Mouse (Mus musculus): ENCODE data around the gene Dmap1. TPM values are rescaled to one million over a fixed set of nuclear protein-coding genes. Genes with fewer than 3 reads are reported as not detected.

The Dmap1 gene
- polyA plus RNA-seq, 1 experiment from 2014 or later: 45.7 TPM

DNA sequence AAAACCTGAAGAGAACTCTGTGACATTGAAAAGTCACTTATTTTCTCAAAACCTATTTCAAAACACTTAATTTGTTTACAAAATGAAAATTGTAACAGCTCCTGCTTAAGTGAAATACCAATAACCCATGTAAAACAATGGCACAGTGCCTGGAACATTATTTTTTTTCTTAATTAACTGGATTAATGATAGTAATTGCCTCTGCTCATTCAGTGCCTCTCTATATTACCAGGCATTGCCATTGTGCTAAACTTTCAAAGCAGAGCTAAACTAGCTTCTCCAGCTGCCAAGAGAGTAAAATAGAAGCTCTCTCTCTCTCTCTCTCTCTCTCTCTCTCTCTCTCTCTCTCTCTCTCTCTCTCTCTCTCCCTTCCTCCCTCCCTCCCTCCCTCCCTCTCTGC lies 390 bp upstream of the Dmap1 start:
- no peaks in the 10 kb centered on the region; the same call in 1 of the 2 replicates for H3K27me3 ChIP-seq (ENCODE audit: control insufficient read depth, insufficient read depth, low read length)
- peak overlapping the region; percentile 72 for H3K4me2 ChIP-seq (ENCODE audit: low read depth, low read length)
- H3K9me3 ChIP-seq (replicated peaks; ENCODE audit: control insufficient read depth, low read length): no peaks in the 10 kb centered on the region
- H3K4me1 ChIP-seq (ENCODE audit: control insufficient read depth, insufficient read depth, low read length): peaks cover 13% of the 10 kb centered on the region
- no peak overlapping the region for H3K27ac ChIP-seq (ENCODE audit: low read length)
- peak overlapping the region; percentile 88 for H3K4me3 ChIP-seq (ENCODE audit: low read length)
- no peak for ATAC-seq (replicated peaks; ENCODE audit: extremely low read depth, insufficient read depth, low FRiP score)
- H3K36me3 ChIP-seq (ENCODE audit: control insufficient read depth, insufficient read depth): peaks cover 24% of the 10 kb centered on the region
- H3K9ac ChIP-seq (ENCODE audit: low read length): peak overlapping the region; percentile 89

DNA sequence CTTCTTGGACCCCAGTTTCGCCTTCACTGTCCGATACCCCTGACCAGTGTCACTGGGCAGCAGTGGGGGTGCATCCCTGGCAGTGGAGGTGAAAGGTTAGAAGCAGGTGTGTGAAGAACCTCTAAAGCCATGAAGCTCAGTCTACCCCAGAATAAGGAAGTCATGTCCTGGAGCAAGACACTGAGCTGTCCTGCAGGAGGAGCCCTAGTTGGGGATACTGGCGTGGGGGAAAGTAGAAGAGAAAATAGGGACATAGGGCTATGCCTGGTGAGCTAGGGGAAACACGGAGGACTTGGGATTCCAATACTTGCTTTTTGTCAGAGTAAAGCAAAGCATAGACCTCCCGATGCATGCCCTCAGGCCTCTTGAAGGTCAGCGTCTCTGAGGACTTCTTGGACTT lies 1.1 kb downstream of the Dmap1 start:
- Histone ChIP-seq H3K27me3 (ENCODE audit: control insufficient read depth, insufficient read depth, low read length) (no peaks in the 10 kb centered on the region; the same call in 1 of the 2 replicates), H3K9ac (ENCODE audit: low read length) (no peak overlapping the region), H3K27ac (ENCODE audit: low read length) (no peak overlapping the region), H3K36me3 (ENCODE audit: control insufficient read depth, insufficient read depth) (peaks cover 38% of the 10 kb centered on the region), H3K4me2 (ENCODE audit: low read depth, low read length) (peak overlapping the region; percentile 72; the same call in 1 of the 2 replicates), H3K4me3 (ENCODE audit: low read length) (peak overlapping the region; percentile 88; the same call in 1 of the 2 replicates), H3K4me1 (ENCODE audit: control insufficient read depth, insufficient read depth, low read length) (peaks cover 13% of the 10 kb centered on the region), H3K9me3 (replicated peaks; ENCODE audit: control insufficient read depth, low read length) (no peaks in the 10 kb centered on the region)
- 70% methylated on average over 6 of the region's 6 CpGs for WGBS
- no peak for ATAC-seq (replicated peaks; ENCODE audit: extremely low read depth, insufficient read depth, low FRiP score)

DNA sequence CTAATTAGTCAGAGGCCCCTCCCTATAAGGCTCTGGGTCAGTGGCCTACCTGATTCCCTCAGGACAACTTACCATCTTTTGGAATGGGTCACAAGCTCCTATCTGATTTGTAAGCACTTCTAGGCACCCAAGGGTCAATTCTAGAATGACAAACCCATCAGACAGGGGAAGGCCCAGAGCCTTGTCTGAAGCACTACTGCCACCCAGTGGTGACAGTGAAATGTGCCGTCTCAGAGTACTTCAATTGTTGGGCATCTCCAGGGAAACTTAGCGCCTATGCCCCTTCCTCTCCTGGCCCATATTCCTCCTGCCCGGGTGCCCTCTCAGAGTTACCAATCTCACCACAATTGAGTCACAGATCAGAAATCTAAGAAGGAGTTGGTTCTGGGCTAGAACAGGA lies 5.2 kb downstream of the Dmap1 start:
- H3K27me3 ChIP-seq (ENCODE audit: control insufficient read depth, insufficient read depth, low read length): no peaks in the 10 kb centered on the region
- H3K9ac ChIP-seq (ENCODE audit: low read length): no peak overlapping the region
- peaks cover 68% of the 10 kb centered on the region for H3K36me3 ChIP-seq (ENCODE audit: control insufficient read depth, insufficient read depth)
- no peaks in the 10 kb centered on the region for H3K9me3 ChIP-seq (replicated peaks; ENCODE audit: control insufficient read depth, low read length)
- WGBS: 12% methylated on average over 3 of the region's 3 CpGs
- H3K4me3 ChIP-seq (ENCODE audit: low read length): no peak overlapping the region
- H3K4me2 ChIP-seq (ENCODE audit: low read depth, low read length): no peak overlapping the region
- no peak overlapping the region for H3K27ac ChIP-seq (ENCODE audit: low read length)
- ATAC-seq (replicated peaks; ENCODE audit: extremely low read depth, insufficient read depth, low FRiP score): no peak
- H3K4me1 ChIP-seq (ENCODE audit: control insufficient read depth, insufficient read depth, low read length): peaks cover 6% of the 10 kb centered on the region; the same call in 1 of the 2 replicates

DNA sequence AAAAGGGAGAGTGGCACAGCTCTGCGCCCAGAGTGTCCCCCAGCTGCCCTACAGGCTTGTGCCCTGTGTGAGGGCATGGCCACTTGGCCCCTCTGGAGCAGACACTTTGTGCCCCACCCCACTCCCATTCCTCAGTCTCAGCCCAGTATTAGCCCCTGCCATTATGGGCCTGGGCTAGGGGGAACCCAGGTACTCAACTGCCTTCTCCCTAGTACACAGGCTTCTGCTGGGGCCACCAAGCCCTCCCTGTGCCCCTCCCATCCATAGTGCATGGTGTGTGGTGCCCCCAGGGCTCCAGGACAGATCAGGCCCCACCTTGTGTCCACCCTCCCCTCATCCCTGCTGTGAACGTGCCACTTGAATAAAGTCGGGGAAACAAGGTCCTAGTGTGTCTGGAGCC lies 8.2 kb downstream of the Dmap1 start:
- WGBS: 78% methylated on average over 3 of the region's 3 CpGs
- no peak overlapping the region for H3K4me2 ChIP-seq (ENCODE audit: low read depth, low read length)
- no peaks in the 10 kb centered on the region for H3K9me3 ChIP-seq (replicated peaks; ENCODE audit: control insufficient read depth, low read length)
- no peaks in the 10 kb centered on the region for H3K4me1 ChIP-seq (ENCODE audit: control insufficient read depth, insufficient read depth, low read length)
- no peak overlapping the region for H3K4me3 ChIP-seq (ENCODE audit: low read length)
- no peaks in the 10 kb centered on the region for H3K27me3 ChIP-seq (ENCODE audit: control insufficient read depth, insufficient read depth, low read length)
- no peak overlapping the region for H3K9ac ChIP-seq (ENCODE audit: low read length)
- ATAC-seq (replicated peaks; ENCODE audit: extremely low read depth, insufficient read depth, low FRiP score): no peak
- H3K36me3 ChIP-seq (ENCODE audit: control insufficient read depth, insufficient read depth): peaks cover 53% of the 10 kb centered on the region
- H3K27ac ChIP-seq (ENCODE audit: low read length): no peak overlapping the region

DNA sequence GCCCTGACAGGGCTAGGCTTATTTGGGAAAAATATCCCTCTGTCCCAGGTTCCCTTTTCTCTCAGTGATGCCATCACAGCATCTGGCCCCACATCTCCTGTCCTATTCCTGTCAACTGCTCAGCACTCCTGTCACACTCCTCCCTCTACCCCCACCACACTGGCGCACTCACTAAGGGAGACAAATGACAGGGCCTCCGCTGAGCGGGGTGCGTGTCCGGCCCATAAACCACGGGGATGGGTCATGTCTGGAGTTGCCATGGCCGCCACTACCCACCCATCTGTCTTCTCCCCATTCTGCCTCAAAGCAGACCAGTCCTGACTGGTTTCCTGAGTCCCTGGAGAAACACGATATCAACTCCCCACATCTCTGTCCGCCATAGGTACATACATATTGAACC lies 10.0 kb downstream of the Dmap1 start:
- no peak overlapping the region for H3K4me3 ChIP-seq (ENCODE audit: low read length)
- WGBS: 69% methylated on average over 9 of the region's 9 CpGs
- H3K27me3 ChIP-seq (ENCODE audit: control insufficient read depth, insufficient read depth, low read length): no peaks in the 10 kb centered on the region
- ATAC-seq (replicated peaks; ENCODE audit: extremely low read depth, insufficient read depth, low FRiP score): no peak
- H3K4me1 ChIP-seq (ENCODE audit: control insufficient read depth, insufficient read depth, low read length): no peaks in the 10 kb centered on the region
- no peak overlapping the region for H3K27ac ChIP-seq (ENCODE audit: low read length)
- no peaks in the 10 kb centered on the region for H3K9me3 ChIP-seq (replicated peaks; ENCODE audit: control insufficient read depth, low read length)
- H3K9ac ChIP-seq (ENCODE audit: low read length): no peak overlapping the region
- no peak overlapping the region for H3K4me2 ChIP-seq (ENCODE audit: low read depth, low read length)
- peaks cover 39% of the 10 kb centered on the region for H3K36me3 ChIP-seq (ENCODE audit: control insufficient read depth, insufficient read depth)

DNA sequence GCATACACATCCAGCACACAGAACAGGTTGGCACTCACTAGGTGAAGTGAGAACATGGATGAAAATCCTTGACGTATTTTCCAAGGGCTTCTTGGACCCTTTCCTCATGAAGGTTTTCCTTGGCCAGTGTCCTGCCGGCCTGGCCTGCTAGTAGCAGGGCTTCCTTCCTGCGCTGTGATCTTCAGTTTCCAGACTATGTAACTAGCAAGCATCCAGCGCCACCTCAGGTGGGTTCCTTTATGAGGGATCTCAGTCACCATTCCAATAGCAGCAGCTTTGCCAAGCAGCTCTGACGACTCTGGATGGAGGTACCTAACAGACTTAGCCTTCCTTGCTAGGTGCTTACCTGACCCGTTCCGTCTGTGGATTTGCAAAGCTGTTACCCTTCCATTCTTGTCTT lies 12.2 kb downstream of the Dmap1 start:
- Histone ChIP-seq H3K4me1 (ENCODE audit: control insufficient read depth, insufficient read depth, low read length) (no peaks in the 10 kb centered on the region), H3K9ac (ENCODE audit: low read length) (no peak overlapping the region)
- no peak for ATAC-seq (replicated peaks; ENCODE audit: extremely low read depth, insufficient read depth, low FRiP score)

DNA sequence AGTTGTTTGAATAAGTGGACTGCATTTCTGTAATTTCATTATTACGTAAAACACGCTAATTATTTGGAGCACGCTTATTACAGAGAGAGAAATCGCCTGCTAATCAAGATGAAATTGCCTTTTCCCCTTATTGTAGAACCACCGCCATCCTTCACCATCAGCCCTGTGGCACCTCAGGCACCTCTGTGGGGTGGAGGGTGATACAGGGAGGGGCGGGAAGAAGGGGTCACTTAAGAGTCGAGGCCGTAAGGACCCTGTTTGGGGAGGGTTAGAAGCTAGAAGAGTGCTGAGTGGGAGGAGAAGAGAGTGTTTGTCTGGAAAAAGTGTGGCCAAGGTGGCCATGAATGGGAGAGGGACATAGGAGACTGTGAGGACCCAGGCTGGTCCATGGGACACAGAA lies 16.0 kb downstream of the Dmap1 start:
- H3K4me3 ChIP-seq (ENCODE audit: low read length): no peak overlapping the region
- WGBS: 82% methylated on average over 8 of the region's 8 CpGs
- no peaks in the 10 kb centered on the region for H3K36me3 ChIP-seq (ENCODE audit: control insufficient read depth, insufficient read depth)

More for the DNA sequence above, 12.2 kb downstream of the Dmap1 start:
- Histone ChIP-seq H3K4me3 (ENCODE audit: low read length) (no peak overlapping the region), H3K9me3 (replicated peaks; ENCODE audit: control insufficient read depth, low read length) (no peaks in the 10 kb centered on the region), H3K27me3 (ENCODE audit: control insufficient read depth, insufficient read depth, low read length) (no peaks in the 10 kb centered on the region), H3K4me2 (ENCODE audit: low read depth, low read length) (no peak overlapping the region), H3K36me3 (ENCODE audit: control insufficient read depth, insufficient read depth) (peaks cover 20% of the 10 kb centered on the region), H3K27ac (ENCODE audit: low read length) (no peak overlapping the region)
- 70% methylated on average over 7 of the region's 7 CpGs for WGBS

DNA sequence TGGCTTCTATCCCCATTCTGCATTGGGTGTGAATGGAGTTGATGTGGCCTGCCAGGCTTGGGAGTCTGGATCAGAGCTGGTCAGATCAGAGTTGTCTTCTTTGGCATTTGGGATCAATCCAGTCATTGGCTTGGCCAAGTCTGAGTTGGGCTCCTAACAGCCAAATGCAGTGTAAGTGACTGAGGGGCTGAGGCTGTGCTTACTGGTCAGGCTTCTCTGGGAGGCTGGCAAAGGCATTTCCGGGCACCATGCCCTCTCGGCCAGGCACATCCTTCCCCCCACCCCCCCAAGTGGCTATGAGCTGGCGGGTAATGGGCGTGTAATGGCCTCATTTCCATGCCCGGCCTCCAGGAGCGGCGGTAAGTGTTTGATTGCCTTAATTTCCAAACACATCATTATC lies 16.5 kb downstream of the Dmap1 start:
- Histone ChIP-seq H3K27ac (ENCODE audit: low read length) (no peak overlapping the region), H3K4me1 (ENCODE audit: control insufficient read depth, insufficient read depth, low read length) (no peaks in the 10 kb centered on the region), H3K4me3 (ENCODE audit: low read length) (no peak overlapping the region), H3K27me3 (ENCODE audit: control insufficient read depth, insufficient read depth, low read length) (no peaks in the 10 kb centered on the region), H3K9me3 (replicated peaks; ENCODE audit: control insufficient read depth, low read length) (no peaks in the 10 kb centered on the region), H3K4me2 (ENCODE audit: low read depth, low read length) (no peak overlapping the region), H3K9ac (ENCODE audit: low read length) (no peak overlapping the region), H3K36me3 (ENCODE audit: control insufficient read depth, insufficient read depth) (no peaks in the 10 kb centered on the region)
- ATAC-seq (replicated peaks; ENCODE audit: extremely low read depth, insufficient read depth, low FRiP score): no peak
- 85% methylated on average over 7 of the region's 7 CpGs for WGBS

More for the DNA sequence above, 16.0 kb downstream of the Dmap1 start:
- Histone ChIP-seq H3K4me2 (ENCODE audit: low read depth, low read length) (no peak overlapping the region), H3K9me3 (replicated peaks; ENCODE audit: control insufficient read depth, low read length) (no peaks in the 10 kb centered on the region), H3K27me3 (ENCODE audit: control insufficient read depth, insufficient read depth, low read length) (no peaks in the 10 kb centered on the region), H3K4me1 (ENCODE audit: control insufficient read depth, insufficient read depth, low read length) (no peaks in the 10 kb centered on the region), H3K27ac (ENCODE audit: low read length) (no peak overlapping the region), H3K9ac (ENCODE audit: low read length) (no peak overlapping the region)
- no peak for ATAC-seq (replicated peaks; ENCODE audit: extremely low read depth, insufficient read depth, low FRiP score)

DNA sequence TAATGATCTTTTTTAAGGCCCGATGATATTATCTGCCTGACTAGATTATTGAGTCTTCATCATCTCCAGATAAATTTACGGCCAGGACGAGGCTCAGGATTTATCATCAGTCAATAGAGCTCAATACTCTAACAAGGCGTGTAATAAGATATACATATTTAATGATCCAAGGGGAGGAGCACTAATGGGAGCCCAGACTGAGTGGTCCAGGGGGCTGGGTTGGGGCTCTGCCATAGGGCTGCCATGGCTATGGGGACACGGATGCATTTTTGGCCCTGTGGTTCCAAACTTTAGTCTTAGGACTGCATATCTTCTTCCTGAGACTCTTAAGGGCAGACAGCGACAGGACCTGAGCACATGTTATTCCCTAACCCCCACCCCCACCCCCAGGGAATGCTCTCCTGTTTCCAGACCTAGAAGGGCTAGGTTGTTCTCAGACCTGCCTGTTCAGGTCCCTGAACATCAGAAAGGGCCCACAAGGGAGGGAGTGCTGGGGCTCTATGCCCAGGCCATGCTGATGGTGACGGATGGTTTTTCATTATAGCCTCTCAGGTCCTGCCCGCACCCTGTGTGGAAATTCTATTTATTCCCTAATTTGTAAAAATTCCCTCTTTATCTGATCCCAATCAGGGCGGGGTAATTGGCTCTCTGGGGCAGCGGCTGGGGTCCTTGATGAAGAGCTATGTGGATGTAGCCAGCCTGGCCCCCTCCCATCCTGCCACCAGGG lies 17.5 kb downstream of the Dmap1 start:
- no peaks in the 10 kb centered on the region for H3K4me1 ChIP-seq (ENCODE audit: control insufficient read depth, insufficient read depth, low read length)
- ATAC-seq (replicated peaks; ENCODE audit: extremely low read depth, insufficient read depth, low FRiP score): no peak
- no peaks in the 10 kb centered on the region for H3K27me3 ChIP-seq (ENCODE audit: control insufficient read depth, insufficient read depth, low read length)
- no peak overlapping the region for H3K27ac ChIP-seq (ENCODE audit: low read length)
- H3K4me3 ChIP-seq (ENCODE audit: low read length): no peak overlapping the region
- H3K9me3 ChIP-seq (replicated peaks; ENCODE audit: control insufficient read depth, low read length): no peaks in the 10 kb centered on the region
- H3K4me2 ChIP-seq (ENCODE audit: low read depth, low read length): no peak overlapping the region
- H3K36me3 ChIP-seq (ENCODE audit: control insufficient read depth, insufficient read depth): no peaks in the 10 kb centered on the region
- 85% methylated on average over 10 of the region's 10 CpGs for WGBS
- no peak overlapping the region for H3K9ac ChIP-seq (ENCODE audit: low read length)

All from heart, embryonic 16.5 days (tissue).